Mouse (Mus musculus) 3134 (cell line): ENCODE measurements around the gene Mrpl16.
A peak's percentile ranks its signal among the peaks of the same experiment; 100 is the strongest.

ENCODE experiments used
- DNase-seq: peaks from one replicate; pipeline ENCODE4 v3.0.0-alpha.2; 2011; ENCODE audit warnings: low spot score; ENCODE audit not compliant: insufficient read length; ENCODE audit errors: extremely low read depth

Gene Mrpl16

GRCm38 (mm10) chr19:11770205-11770892, at the start of gene Mrpl16:
Gene Mrpl16, plus strand, starts transcription at chr19:11770391.
- DNase-seq, result peak; percentile 84

- no peak for DNase-seq
These were observed 46.3 kb upstream of the Mrpl16 start for GRCm38 (mm10) chr19:11723870-11724269.

DNA sequence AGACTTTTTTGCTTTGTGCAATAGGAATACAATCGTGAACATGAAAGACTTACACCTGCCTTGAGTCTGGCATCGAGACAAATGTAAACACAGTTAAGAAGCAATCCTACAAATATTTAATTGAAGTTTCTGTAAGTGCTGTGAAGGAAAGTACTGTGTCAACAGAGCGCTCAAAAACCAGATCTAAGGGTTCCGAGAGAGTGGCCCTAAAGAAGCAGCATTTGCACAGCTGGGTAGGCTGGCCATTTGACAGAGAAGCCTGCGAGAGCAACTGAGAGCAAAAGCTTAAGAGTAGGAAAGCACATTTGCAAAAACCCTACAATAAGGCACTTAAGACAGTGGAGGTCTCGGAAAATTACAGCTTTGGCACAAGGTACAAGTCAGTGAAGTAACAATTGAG, 45.9 kb upstream of the Mrpl16 start:
- DNase-seq, result no peak

DNA sequence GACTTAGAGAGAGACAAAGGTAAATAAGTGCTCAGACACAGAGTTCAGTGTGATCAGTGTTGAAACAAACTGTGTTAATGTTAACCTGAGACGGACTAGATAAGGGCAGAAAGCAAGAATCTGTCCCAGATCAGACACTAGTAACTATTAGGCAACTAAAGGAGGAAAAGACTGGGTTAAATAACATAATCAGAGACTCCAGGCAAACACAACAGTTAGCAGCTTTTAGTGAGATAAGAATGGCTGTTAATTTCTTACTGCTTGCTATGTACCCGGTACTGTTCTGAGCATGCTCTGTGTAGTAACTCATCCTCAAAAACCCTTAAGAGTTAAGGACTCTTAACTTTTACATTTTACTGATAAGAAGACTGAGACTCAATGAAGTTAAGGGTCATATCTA, 44.3 kb upstream of the Mrpl16 start:
- no peak for DNase-seq

DNA sequence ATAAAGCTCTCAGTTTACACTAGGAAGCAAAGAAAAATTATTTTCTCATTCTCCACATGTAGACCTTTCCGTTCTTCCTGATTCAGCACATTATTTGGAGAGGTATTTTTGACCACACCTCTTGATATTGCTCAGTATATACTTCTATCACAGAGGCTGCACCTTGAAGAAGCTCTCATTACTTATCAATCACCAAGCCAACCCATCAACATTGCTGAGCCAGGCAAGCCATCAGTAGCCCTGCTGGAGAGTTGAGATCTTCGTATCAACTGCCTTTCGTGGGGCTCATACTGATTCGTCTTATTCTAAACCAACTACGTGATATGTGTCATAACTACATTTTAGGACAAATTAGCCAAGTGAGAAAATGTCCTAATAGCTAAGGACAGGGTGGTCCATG, 42.9 kb upstream of the Mrpl16 start:
- no peak for DNase-seq

DNA sequence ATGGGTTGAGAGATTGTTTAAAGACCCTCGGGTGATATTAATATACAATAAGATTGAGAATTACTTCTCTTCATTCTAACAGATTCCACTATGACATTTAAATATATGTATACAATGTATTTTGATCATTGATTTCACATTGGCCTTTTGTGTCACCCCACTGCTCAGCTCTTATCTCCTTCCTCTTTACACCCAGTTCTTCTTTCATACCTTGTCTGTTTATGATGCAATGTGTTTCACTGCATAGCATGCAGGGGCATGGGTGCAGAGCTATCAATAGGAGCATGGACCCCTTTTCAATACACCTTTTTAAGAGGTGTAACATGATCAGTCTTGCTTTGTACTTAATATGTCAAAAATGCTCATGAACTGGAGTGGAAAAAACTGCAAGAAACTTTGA, 39.9 kb upstream of the Mrpl16 start:
- no peak for DNase-seq

- DNase-seq, result no peak
These were observed 33.7 kb upstream of the Mrpl16 start for GRCm38 (mm10) chr19:11736455-11736854.

DNA sequence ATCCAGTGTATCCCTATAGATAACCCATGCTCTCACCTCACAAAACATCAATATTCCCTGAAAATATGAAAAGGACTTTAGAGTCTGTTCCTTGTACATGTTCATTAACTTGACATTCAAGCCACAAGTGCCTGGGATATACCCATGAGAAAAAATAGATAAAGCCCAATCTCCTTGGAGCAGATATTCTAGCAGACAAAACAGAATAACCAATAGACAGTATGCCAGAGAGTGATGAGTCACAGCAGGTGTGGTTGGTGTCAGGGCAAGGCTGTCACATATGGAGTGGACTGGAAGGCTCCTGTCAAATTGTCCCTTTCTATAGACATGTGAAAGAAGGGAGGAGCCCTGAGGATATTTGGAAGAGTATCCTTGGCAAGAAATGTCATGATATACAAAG, 24.5 kb upstream of the Mrpl16 start:
- DNase-seq, result no peak

- no peak for DNase-seq
These were observed 22.9 kb upstream of the Mrpl16 start, which contains the start of gene Gif for GRCm38 (mm10) chr19:11747298-11747697. Gene Gif, plus strand, starts transcription at chr19:11747554.

- DNase-seq, result no peak
These were observed 5.1 kb upstream of the Mrpl16 start for GRCm38 (mm10) chr19:11765059-11765458.

DNA sequence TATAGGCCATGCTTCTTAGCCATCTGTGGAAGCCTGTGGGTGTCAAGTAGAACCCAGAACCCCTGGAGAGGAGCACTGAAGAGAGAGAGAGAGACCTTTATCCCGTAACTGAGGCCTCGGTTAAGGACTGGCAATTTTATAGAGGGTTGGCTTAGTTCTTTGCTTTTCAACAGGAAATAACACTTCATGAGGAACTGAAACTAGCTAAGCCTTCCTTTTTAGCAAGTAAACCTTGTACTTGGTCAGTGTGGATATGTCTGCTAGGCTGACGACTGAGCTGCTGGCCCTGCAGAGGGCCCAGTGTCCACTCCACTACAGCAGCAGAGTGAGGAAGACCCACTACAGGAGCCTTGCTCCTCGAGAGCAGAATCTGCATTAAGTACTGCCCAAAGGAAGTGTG, 3.8 kb upstream of the Mrpl16 start:
- DNase-seq, result no peak

DNA sequence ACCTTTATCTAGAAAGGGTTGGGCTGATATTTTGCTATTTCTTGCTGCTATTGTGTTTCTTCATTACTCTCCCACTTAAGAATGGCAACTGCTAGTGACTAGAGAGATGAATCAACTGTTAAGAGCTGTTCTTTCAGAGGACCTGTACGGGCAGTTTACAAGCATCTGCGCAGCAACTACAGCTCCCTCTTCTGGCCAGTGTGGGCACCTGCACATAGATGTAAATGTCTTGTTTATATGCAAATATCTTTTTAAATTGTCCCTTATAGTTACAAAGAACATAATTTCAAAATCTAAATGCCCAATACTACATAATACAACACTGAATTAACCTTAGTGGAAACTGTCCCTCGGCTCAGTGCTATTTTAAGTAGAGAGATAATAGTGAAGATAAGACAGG, 2.0 kb upstream of the Mrpl16 start:
- DNase-seq, result peak; percentile 6

DNA sequence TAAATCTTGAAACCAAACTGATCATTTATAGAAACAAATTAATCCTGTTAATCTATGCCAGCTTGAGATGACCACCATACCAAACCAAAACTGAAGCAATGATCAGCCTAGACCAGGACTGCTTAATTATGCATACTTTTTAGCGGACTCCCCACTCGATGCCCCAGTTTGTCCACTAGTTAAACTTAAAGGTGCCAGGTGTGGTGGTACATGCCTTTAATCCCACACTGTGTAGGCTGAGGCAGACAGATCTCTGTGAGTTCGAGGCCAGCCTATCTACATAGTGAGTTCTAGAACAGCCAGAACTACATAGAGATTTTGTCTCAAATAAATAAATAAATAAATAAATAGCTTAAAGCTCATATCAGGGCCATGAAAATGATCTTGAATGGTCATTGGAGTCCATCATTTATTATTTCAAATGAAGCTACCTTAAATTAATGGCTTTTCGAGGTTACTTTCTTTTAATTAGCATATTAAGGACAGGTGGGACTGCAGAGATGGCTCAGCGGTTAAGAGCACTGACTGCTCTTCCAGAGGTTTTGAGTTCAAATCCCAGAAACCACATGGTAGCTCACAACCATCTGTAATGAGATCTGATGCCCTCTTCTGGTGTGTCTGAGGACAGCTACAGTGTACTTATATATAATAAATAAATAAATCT, 802 bp upstream of the Mrpl16 start:
- no peak for DNase-seq

DNA sequence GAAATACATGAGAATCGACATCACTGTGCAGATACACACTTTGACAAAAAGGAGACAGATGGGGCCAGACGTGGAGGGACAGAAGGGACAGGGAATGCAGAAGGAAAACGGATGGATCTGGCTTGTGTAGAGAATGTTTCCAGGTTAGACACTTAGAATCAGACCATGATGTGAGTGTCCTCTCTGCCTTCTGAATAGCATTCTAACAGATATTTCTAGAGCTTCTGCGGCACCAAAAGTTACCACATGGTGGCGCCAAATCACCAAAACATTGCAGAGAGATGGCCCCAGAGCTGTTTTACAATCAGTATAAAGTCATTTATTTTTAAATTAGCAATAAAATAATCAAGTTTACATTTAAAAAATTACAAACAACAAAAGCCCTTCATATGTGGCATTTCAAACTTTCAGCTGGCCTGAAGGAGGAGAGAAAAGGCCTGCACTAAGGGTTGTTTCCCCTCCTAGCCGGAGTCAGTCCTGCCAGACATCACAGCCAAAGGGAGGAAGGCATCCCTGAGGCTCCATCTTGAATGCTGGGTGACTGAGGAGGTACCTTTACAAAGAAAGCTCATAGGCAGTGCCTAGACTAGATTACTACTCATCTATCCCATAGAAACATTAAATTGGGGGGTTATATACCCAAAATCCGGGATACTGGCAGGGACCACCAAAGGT, 7.1 kb downstream of the Mrpl16 start:
- no peak for DNase-seq

GRCm38 (mm10) chr19:11785409-11786154, 15.4 kb downstream of the Mrpl16 start:
- DNase-seq, result no peak

GRCm38 (mm10) chr19:11787826-11788225, 17.6 kb downstream of the Mrpl16 start:
- no peak for DNase-seq

DNA sequence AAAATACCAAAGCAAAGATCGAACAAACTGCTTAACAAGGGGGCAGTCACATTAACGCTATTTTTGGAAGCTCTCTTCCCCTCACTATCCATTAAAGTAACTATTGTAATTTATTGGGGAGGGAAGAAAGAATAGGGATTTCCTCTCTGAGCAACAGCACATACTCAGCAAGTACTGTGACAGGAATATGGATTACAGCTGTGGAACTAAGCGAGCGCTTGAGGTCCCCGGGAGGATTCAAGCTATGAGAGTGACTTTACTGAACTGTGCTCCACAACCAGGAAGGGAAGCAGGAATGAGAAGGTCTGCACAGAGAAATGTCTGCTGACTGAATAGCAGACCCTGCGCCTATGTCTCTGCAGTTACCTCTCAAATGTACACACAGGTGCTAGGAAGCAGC, 18.7 kb downstream of the Mrpl16 start:
- no peak for DNase-seq

DNA sequence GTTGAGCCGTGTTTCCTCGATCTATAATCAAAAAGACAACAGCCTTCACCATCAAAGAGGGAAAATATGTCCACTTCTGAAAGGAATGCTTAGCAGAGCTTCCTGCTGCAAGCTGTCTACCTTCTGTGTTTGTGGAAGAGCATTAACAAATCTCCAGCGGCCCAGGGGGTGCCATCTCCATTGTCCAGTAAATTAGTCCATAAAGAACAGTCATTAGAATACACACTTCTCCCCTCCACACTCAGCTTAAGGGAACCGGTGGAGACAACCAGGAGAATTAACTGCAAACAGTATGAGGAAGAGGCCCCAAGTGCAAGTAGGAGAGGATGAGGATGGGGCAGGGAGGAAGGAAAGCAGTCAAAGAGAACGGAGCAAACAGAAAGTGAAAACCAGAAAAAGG, 21.6 kb downstream of the Mrpl16 start:
- no peak for DNase-seq

DNA sequence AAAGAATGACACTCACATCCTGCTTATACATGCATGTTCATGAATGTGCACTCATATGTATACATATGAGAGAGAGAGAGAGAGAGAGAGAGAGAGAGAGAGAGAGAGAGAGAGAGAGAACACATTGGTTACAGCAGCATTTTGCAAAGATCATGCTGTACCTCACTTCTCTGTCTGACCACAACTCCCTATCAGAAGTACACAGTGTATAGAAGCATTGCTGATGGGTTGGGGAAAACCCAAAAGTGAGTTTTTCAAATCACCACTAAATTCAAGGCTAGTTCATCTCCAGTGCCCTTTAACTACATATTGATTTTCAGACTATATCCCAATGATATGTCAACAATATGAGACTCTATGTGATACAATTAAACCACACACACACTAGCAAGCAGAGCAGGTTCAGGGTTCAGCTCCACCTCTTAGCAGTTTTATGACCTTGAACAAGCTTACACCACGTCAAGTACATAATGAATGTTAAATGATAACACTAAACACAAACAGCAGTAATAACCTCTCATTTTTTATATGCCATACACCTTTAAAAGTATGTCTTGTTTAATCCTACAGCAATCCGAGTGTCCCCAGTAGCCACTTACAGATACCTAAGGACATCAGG, 23.7 kb downstream of the Mrpl16 start:
- DNase-seq, result no peak

GRCm38 (mm10) chr19:11794447-11794846, 24.3 kb downstream of the Mrpl16 start:
- no peak for DNase-seq
